Mouse (Mus musculus) NIH3T3 (cell line): ENCODE measurements around the gene Aldoart1.

ENCODE experiments used
- DNase-seq: peaks from one replicate; pipeline ENCODE4 v3.0.0-alpha.2; 2012; ENCODE audit warnings: low read depth

Aldoart1 gene

DNA sequence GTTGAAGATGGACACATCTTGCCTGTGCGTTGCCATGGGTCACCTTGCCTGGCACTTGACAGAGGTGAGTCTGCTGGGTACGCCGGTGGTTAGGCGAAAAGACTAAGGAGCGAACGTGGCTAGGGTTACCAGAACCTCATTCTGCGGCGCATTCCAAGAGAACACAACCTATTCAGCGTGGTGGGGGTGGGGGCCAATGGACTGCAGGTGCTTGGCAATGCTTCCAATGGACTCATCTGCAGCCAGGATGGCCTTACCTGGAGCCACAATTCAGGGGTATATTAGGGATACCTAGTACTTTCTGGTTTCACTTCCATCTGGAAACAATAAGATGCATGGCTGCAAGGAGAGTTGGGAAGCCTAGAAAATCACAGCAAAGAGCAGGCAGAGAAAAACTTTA lies at the start of gene Aldoart1:
Aldoart1 (minus strand) TSS at position 101 of the 400 bp plus-strand sequence.
- DNase-seq, result no peak

DNA sequence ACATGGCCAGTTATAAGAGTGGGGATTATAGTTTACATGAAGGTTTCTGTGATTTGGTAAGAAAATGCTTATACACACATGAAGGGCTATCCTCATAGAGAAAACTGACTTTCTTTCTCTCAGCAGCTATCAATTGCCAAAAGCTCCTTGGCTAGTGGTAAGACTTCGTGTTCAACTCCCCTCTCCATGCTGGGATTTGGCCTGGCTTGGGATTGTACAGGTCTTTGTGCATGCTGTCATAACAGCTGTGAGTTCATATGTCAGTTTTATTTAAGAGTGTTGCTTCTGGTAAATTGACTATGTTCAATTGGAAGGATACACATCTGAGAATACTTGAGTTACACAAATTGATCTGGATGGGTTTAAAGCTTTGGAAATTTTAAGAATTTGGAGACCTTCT lies 49.1 kb upstream of the Aldoart1 start:
- DNase-seq, result no peak

DNA sequence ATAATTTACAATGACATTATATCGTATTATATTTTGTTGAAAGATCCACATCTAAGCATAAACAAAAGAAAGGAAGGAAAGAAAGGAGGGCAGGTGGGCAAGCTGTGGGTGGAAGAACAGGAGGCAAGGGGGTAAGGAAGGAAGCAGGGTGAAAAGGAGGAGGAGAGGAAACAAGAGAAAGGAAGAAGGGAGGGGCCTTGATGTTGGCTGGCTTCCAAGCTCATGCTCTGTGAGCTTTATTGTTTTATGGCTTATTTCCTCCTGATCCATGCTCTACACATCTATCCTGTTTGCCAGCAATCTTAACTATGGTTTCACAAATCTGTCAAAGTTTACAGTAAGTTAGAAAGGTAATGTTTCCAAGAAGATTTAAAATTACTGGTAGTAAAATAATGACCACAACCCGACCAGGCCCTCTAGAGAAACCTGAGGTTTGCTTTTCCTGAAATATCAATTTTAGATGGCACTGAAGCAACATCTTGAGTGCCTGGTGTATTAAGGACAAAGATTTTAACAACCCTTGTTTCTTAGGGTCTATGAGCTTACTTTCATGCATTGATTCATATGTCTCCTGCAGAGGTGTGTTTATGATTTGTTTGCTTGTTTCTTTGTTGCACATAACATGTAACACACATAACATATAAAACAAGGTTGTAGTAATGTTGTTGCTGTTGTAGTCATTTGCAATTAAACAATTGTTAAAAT lies 13.1 kb upstream of the Aldoart1 start:
- DNase-seq, result no peak

DNA sequence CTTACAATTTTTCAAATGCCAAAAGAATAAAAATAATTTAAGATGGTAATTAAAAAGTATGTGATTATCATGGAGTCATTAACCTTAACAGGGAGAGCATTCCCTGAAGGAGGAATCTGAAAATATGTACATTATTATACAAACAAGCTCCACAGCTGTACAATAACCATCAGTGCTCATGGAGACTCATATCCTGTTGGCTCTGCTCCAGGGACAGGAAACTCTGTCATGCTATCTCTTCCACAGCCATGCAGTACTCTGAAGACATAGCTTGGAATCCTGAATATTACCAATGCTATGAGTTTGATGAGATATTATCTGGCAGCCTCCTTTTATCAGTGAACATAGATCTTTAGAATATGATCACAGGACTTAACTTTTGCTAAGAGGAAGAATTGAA lies 8.2 kb downstream of the Aldoart1 start:
- DNase-seq, result peak; percentile 36

DNA sequence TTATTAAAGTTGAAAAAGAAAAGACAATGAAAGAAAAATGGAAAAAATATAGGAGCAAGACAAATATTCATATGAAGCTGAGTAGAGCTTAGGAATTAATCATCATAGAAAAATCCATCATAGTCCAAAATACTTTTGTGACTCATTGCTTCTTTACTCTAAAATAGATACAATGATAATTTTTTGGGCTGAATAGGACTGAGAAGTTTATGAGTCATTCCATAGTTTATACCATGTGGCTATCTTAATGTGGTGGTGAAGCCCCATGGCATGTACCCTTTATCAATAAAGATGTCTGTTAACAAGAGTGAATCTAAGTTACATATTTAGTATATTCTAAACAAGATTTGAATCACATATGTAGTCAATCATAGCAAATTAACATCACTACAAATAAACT lies 9.4 kb downstream of the Aldoart1 start:
- peak; percentile 14 for DNase-seq

DNA sequence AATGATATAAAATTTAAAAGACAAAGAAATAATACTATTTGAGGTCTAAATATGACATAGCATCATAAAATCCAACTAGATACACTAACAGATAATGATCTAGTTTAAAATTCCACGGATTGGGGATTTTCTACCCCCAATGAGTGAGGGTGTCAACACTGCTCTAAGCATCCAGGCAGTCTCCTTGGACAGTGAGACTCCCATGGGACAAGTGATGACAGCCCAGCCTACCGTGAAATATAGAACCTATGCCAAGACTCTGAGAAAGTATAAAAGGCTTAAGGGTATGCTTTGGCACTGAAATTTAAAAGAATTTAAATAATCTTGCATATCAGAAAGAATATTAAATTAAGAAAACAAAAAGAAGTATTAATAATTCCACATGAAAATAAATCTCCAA lies 16.0 kb downstream of the Aldoart1 start:
- no peak for DNase-seq

DNA sequence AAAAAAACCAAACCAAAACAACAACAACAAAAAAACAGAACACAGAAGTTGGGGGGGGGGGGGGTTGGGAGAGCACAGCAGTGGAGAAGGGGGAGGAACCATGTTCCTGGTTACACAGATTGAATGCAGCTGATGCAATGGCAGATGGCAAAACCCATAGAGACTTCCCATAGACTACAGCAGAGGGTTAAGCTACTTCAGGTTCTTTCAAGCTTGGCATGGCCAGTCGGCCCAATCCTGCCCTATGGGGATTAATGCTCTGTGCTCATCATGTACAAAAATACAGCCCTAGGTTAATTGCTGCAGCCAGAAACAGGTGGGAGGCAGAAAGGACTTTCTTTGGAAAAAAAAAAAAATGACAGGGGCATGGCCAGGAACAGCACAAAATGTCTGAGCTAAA lies 17.0 kb downstream of the Aldoart1 start:
- DNase-seq, result no peak

DNA sequence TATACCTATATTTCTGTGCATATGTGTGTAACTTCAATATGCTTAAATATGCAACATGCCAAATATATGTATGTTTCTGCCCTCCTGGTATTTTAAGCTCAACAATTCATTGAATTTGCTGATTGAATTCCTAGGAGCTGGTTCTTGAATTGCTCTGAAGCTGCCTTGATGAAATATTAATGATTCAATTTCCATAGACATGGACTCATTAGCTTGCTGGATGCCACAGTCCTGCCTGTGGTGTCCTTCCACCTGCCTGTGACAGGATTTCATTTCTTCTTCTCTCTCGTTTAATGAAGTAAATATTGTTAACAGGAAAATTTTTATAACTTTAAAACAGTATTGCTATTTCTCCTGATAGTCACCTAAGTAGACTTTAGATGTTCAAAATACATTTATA lies 51.6 kb downstream of the Aldoart1 start:
- DNase-seq, result no peak
